Mouse (Mus musculus) small intestine, adult 2 months (tissue): ENCODE measurements around the gene Rhog.
A peak's percentile ranks its signal among the peaks of the same experiment; 100 is the strongest.

Source experiments
- CTCF ChIP-seq: fragments of 200-500 bp; IDR thresholded peaks from 2 replicates; pipeline ENCODE4 v1.5.1; 2012; ENCODE audit warnings: low read depth, mild to moderate bottlenecking, control low read depth, inconsistent platforms, low read length, moderate library complexity, mixed read lengths; ENCODE audit not compliant: insufficient replicate concordance, insufficient read length; ENCODE audit errors: extremely low read depth
- POLR2A ChIP-seq: fragments of 200-500 bp; IDR thresholded peaks from 2 replicates; pipeline ENCODE4 v1.6.1; 2012; ENCODE audit warnings: low read depth, mild to moderate bottlenecking, control low read depth, inconsistent platforms, low read length, moderate library complexity

DNA sequence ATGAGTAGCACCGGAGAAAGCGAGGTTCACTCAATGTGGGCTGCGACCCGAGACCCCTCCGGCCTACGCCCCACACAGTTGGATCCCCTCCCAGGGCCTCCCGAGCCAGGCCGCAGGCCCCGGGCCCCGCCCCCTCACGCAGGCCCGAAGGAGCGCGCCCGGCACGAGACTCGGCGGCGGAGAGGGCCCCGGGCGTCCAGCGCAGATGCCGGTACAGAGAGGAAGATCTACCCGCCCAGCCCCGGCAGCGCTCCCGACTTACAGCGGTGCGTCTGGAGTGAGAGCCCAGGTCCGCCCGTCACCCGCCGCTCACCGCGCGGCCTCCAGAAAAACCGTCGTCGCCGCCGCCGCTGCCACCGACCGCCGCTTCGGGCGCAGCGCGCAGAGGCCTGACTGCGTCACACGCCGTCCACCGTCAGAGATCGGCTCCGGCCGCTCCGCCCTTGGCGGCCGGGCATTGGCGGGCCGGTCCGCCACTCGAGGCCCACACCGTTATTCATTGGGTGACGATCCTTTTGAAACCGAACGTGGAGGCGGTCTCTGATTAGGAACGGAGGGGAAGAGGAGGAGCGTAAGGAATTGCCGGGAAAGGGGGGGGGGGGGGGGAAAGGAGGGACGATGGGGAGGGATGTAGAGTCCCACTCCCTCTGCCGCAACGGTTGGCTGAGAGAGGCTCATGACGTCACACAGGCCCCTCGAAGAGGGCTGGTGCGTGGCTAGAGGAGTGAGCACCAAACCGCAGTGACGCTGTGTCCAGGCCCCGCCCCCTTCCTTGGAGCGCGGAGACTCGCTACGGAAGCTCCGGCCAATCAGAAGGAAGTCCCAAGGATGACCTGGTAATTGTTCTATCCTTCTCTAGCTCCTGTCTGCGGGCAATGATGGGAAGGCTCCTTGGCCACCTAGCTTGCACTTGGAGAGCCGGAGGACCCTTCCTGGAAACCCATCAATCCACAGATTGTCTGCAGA, 45.8 kb downstream of the Rhog start, which contains the start of the genes Nup98 and Pgap2:
- TF ChIP-seq POLR2A (peak; percentile 62; the same call in 1 of the 2 replicates), CTCF (peak; percentile 17; the same call in 1 of the 2 replicates)
